Mouse (Mus musculus) small intestine, adult 2 months (tissue): ENCODE results near the gene Cxcr6. TPM values are rescaled to one million over a fixed set of nuclear protein-coding genes. Genes with fewer than 3 reads are reported as not detected.

ENCODE experiments used
- H3K27ac ChIP-seq: fragments of 200-500 bp; 2 replicates; pipeline ENCODE4 v1.5.1; 2012; ENCODE audit warnings: low read depth, low read length, control low read depth, inconsistent platforms; ENCODE audit not compliant: insufficient read depth
- H3K27me3 ChIP-seq: fragments of 200-500 bp; 2 replicates; pipeline ENCODE4 v1.6.1; 2012; ENCODE audit warnings: mild to moderate bottlenecking, moderate library complexity, low read length, inconsistent platforms; ENCODE audit not compliant: control insufficient read depth, insufficient read depth
- H3K36me3 ChIP-seq: fragments of 200-500 bp; 2 replicates; pipeline ENCODE4 v1.6.1; 2012; ENCODE audit warnings: mild to moderate bottlenecking, low read length, control low read depth, inconsistent platforms; ENCODE audit not compliant: control insufficient read depth, insufficient read depth
- H3K4me1 ChIP-seq: fragments of 200-500 bp; 2 replicates; pipeline ENCODE4 v1.6.1; 2012; ENCODE audit warnings: low read length, inconsistent platforms, mixed read lengths; ENCODE audit not compliant: control insufficient read depth, insufficient read depth, insufficient read length
- H3K4me3 ChIP-seq: fragments of 200-500 bp; 2 replicates; pipeline ENCODE4 v1.5.1; 2012; ENCODE audit warnings: low read depth, mild to moderate bottlenecking, control low read depth, inconsistent platforms, low read length, moderate library complexity
- CTCF ChIP-seq: fragments of 200-500 bp; IDR thresholded peaks from 2 replicates; pipeline ENCODE4 v1.5.1; 2012; ENCODE audit warnings: low read depth, mild to moderate bottlenecking, control low read depth, inconsistent platforms, low read length, moderate library complexity, mixed read lengths; ENCODE audit not compliant: insufficient replicate concordance, insufficient read length; ENCODE audit errors: extremely low read depth
- POLR2A ChIP-seq: fragments of 200-500 bp; IDR thresholded peaks from 2 replicates; pipeline ENCODE4 v1.6.1; 2012; ENCODE audit warnings: low read depth, mild to moderate bottlenecking, control low read depth, inconsistent platforms, low read length, moderate library complexity
- WGBS: fragments of 180-500 bp; shearing (Covaris S2); methylation state at CpG from one replicate; pipeline ENCODE4 v1.1.7; 2018; 5-methylcytosine and 5-hydroxymethylcytosine counted together
- polyA plus RNA-seq: library from polyadenylated mRNA; depleted of rRNA; stranded (reverse); fragments of >200 nt; gene quantifications from 2 replicates; pipeline ENCODE4 v1.2.3, GENCODE M21; 2012; rRNA removed

The Cxcr6 gene
- 1.3 and 1.5 TPM in 2 replicates for polyA plus RNA-seq

DNA sequence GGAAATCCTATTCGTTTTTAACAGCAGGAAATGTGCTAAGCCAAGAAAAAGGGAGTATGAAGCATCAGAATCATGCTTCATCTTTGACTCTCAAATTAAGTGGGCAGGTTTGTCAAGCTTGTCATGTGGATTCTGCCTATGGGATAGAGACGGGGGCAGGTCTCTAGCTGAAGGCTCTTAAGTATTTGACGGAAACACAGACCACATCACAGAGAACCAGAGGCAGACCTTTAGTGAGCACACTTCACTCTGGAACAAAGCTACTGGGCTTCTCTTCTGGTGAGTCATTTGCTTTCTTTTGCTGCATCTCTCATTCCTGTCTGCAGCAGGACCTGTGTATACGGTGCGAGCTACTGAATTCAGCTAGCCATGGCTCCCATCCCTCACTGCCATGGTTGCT lies at the start of gene Cxcr6:
TSS of gene Cxcr6 (plus strand) at position 209 of the 400 bp plus-strand sequence.
- no peaks in the 10 kb centered on the region for H3K27me3 ChIP-seq
- H3K27ac ChIP-seq, result no peak within 1 kb of the TSS
- H3K4me1 ChIP-seq, result no peaks in the 10 kb centered on the region
- no peak within 1 kb of the TSS; the same call in 1 of the 2 replicates for H3K4me3 ChIP-seq
- no peak for TF ChIP-seq CTCF
- no peak for TF ChIP-seq POLR2A
- 88% methylated on average over 5 of the region's 5 CpGs for WGBS
- H3K36me3 ChIP-seq, result peaks cover 19% of the 10 kb centered on the region

DNA sequence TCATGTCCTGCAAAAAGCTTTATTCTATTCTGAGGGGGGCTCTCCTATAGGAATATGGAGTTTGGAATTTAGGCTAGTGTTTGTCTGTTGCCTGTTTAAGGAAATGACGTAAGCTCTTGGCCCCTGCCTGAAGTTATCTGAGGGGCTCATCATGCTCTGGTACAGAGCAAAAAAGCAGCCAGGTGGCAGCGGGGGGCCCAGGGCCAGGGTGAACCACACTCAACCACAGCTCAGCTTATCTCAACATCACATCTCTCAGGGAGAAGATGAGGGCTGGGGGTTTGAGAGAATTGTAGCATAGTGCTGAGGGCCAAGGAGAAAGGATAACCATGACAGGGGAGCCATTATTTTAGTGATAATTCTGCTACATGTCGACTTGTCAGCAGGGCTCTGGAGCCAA lies 49.5 kb upstream of the Cxcr6 start:
- Histone ChIP-seq H3K4me3 (no peak overlapping the region), H3K27me3 (no peaks in the 10 kb centered on the region), H3K4me1 (no peaks in the 10 kb centered on the region; the same call in 1 of the 2 replicates), H3K27ac (no peak overlapping the region), H3K36me3 (no peaks in the 10 kb centered on the region)
- TF ChIP-seq POLR2A (no peak), CTCF (no peak)
- WGBS, result 75% methylated on average over 3 of the region's 3 CpGs

DNA sequence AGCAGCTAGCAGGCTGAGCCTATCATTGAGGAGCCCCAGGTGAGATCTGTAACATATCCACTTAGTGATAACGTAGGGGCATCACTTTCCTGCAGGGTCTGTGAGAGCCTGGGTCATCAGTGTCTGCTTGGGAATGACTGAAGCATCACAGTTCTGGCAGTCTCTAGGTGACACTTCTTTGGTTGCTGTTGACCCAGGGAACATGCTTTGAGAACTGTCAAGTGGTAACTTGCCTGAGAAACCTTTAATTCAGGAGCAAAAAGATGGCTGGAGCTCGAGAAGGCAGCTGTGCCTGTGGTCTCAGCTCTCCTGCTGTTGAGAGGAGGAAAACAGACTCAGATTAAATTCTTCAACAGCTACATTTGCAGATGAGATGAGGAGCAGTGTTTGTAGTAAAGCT lies 48.9 kb upstream of the Cxcr6 start:
- WGBS, result 53% methylated on average over 2 of the region's 2 CpGs
- H3K36me3 ChIP-seq, result no peaks in the 10 kb centered on the region
- H3K27ac ChIP-seq, result no peak overlapping the region
- no peaks in the 10 kb centered on the region; the same call in 1 of the 2 replicates for H3K4me1 ChIP-seq
- no peak for TF ChIP-seq CTCF
- TF ChIP-seq POLR2A, result no peak
- H3K4me3 ChIP-seq, result no peak overlapping the region
- no peaks in the 10 kb centered on the region for H3K27me3 ChIP-seq

DNA sequence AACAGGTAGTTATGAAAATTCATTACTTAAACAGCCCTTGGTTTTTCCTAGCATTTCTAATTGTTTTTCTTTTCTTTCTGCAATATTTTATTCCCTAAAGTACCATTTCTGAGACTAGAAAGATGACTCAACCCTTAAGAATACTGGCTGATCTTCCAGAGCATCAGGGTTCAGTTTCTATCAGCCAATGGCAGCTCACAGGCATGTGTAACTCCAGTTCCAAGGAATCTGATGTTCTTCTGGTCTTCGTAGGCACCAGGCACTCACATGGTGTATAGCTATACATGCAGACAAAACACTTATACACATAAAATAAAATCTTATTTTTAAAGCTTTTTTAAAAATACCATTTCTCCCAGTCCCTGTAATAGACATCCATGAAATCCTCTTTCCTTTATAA lies 48.1 kb upstream of the Cxcr6 start:
- H3K36me3 ChIP-seq, result no peaks in the 10 kb centered on the region
- no peak for TF ChIP-seq POLR2A
- 73% methylated on average over 1 of the region's 1 CpGs for WGBS
- H3K4me3 ChIP-seq, result no peak overlapping the region
- H3K4me1 ChIP-seq, result no peaks in the 10 kb centered on the region; the same call in 1 of the 2 replicates
- H3K27ac ChIP-seq, result no peak overlapping the region
- no peaks in the 10 kb centered on the region for H3K27me3 ChIP-seq

DNA sequence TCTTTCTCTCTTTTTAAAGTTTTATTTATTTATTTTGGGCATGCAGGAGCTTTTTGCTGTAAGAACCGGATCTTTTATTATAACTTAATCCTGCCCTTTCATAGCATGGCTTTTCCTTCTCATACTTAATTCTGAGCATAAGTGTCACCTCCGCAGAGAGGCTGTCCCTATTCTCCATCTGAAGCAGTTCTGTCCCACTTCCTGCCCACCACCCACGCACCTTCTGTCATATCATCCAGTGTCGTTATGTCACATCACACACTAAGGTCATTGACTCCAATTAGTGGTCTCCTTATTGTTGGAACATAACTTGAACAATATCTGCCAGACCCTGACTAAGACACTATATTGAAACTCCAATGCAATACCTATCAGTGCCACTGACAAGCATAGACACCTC lies 47.6 kb upstream of the Cxcr6 start:
- Histone ChIP-seq H3K4me1 (no peaks in the 10 kb centered on the region; the same call in 1 of the 2 replicates), H3K4me3 (no peak overlapping the region), H3K36me3 (no peaks in the 10 kb centered on the region), H3K27me3 (no peaks in the 10 kb centered on the region), H3K27ac (no peak overlapping the region)
- WGBS, result 66% methylated on average over 4 of the region's 4 CpGs
- no peak for TF ChIP-seq POLR2A
- TF ChIP-seq CTCF, result no peak

DNA sequence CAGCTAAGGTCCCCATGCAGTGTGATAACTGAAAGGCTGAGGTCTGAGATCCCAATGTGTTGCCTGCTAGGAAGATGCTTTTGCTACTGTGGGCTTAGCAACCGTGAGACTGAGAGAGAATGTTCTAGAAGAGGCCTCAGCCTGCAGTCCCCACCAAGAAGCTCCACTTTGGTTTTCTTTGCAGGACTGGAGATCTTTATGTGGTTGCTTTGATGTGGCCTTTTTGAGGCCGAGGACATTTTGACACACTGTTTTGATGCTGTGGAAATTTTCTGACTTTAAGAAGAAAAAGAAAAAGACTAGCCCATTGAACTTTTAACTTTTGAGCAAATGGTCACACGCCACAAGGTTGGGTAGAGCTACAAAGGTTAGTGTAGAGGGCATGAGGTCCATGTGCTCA lies 45.5 kb upstream of the Cxcr6 start:
- Histone ChIP-seq H3K4me3 (no peak overlapping the region), H3K4me1 (no peaks in the 10 kb centered on the region), H3K27ac (no peak overlapping the region), H3K36me3 (no peaks in the 10 kb centered on the region), H3K27me3 (no peaks in the 10 kb centered on the region)
- no peak for TF ChIP-seq POLR2A
- TF ChIP-seq CTCF, result no peak
- 85% methylated on average over 3 of the region's 3 CpGs for WGBS

DNA sequence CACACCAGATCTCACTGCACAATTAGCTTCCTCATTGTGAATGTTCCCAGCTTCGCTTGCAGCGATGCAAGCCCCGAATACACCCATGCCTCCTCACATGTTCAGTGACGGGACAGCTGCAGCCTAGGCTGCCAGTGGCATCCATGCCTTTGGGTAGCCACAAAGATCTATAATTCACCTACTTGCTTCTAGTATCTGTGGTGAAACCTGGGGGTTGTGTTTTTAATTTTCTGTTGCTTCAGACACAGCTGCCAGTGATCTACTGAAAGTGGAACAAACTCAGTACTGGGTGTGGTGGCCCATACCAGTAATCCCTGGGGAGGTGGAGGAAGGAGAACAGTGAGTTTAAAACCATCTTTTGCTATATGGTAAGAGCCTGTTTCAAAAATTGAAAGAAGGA lies 43.4 kb upstream of the Cxcr6 start:
- H3K4me3 ChIP-seq, result no peak overlapping the region
- WGBS, result 80% methylated on average over 4 of the region's 4 CpGs
- no peaks in the 10 kb centered on the region for H3K27me3 ChIP-seq
- no peaks in the 10 kb centered on the region for H3K4me1 ChIP-seq
- no peak overlapping the region for H3K27ac ChIP-seq
- TF ChIP-seq CTCF (no peak), POLR2A (no peak)
- no peaks in the 10 kb centered on the region for H3K36me3 ChIP-seq

DNA sequence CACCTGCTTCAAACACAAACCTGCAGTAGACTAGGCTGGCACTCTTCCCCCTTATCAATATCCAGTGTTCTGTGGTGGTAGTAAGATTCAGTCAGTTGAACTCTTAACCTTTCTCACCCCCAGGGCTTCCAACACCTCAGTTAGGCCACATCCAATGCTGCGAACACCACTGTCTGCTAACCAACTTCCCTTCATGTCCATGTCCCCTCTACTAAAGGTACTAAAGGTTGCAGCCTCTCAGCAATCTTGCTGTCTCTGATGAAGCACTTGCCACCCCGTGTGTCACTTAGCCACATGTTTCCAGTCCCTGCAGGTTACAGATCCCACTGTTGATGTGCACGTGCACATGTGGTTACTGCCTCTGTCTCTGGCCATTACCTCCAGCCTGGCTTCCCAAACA lies 42.5 kb upstream of the Cxcr6 start:
- peaks cover 2% of the 10 kb centered on the region; the same call in 1 of the 2 replicates for H3K4me1 ChIP-seq
- H3K27me3 ChIP-seq, result no peaks in the 10 kb centered on the region
- 65% methylated on average over 3 of the region's 3 CpGs for WGBS
- H3K4me3 ChIP-seq, result no peak overlapping the region
- TF ChIP-seq POLR2A (no peak), CTCF (no peak)
- no peaks in the 10 kb centered on the region for H3K36me3 ChIP-seq
- H3K27ac ChIP-seq, result no peak overlapping the region
